Mouse (Mus musculus) kidney, embryonic 16.5 days (tissue): ENCODE measurements at regions not wholly inside any gene's neighbourhood (a gene's known extent, or its start where the extent isn't known, plus 50 kb on each side); places are given as distances from the start of the nearest gene placed in this dataset.

Experiments used
- ATAC-seq: fragments of 200-750 bp; cut with Nextera tagmentation; 2 replicates; pipeline ENCODE4 v1.8.0; 2017; ENCODE audit warnings: moderate TSS enrichment; ENCODE audit not compliant: low FRiP score, low TSS enrichment
- H3K27ac ChIP-seq: fragments of 300-500 bp; sonication (generic); 2 replicates; pipeline ENCODE4 v1.5.1; 2014; ENCODE audit warnings: low read length
- H3K27me3 ChIP-seq: fragments of 300-500 bp; sonication (generic); 2 replicates; pipeline ENCODE4 v1.6.1; 2014; ENCODE audit warnings: low read length, control low read depth, mixed read lengths; ENCODE audit not compliant: insufficient read depth
- H3K36me3 ChIP-seq: fragments of 300-500 bp; sonication (generic); 2 replicates; pipeline ENCODE4 v1.6.1; 2014; ENCODE audit warnings: low read length, control low read depth, mixed read lengths; ENCODE audit not compliant: insufficient read depth
- H3K4me1 ChIP-seq: fragments of 300-500 bp; sonication (generic); 2 replicates; pipeline ENCODE4 v1.6.1; 2014; ENCODE audit warnings: low read length, control low read depth, mixed read lengths; ENCODE audit not compliant: insufficient read depth
- H3K4me2 ChIP-seq: fragments of 300-500 bp; sonication (generic); replicated peaks from 2 replicates; pipeline ENCODE4 v1.6.1; 2014; ENCODE audit warnings: low read depth, low read length
- H3K4me3 ChIP-seq: fragments of 300-500 bp; sonication (generic); 2 replicates; pipeline ENCODE4 v1.5.1; 2014; ENCODE audit warnings: mild to moderate bottlenecking, low read length
- H3K9ac ChIP-seq: fragments of 300-500 bp; sonication (generic); replicated peaks from 2 replicates; pipeline ENCODE4 v1.6.1; 2014; ENCODE audit warnings: low read length
- H3K9me3 ChIP-seq: fragments of 300-500 bp; sonication (generic); 2 replicates; pipeline ENCODE4 v1.6.1; 2016; ENCODE audit warnings: low read length, control low read depth
- WGBS: fragments of 180-500 bp; shearing (Covaris S2); extraction: QIAGEN DNeasy Blood & Tissue Kit; methylation state at CpG from one replicate; pipeline ENCODE4 v1.1.7; 2014; 5-methylcytosine and 5-hydroxymethylcytosine counted together

DNA sequence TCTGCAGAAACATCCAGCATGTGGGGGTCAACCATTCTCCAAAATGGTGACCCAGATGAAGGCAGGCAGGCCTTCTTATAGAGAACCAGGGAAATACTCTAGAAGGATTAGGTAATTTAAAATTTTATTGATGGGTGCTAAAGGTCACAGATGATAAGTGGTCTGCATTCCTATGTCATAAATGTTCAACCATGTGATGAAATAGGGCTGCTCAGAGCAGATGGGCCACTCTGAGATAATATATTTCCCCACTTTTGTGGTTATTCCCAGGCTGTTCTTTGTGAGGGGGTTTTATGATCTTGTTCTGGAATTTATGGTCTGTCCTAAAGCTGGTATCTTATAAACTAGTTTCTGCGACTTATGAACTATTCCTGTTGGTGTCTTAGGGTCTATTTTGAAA, 586.4 kb upstream of the Slc39a10 start:
- H3K4me2 ChIP-seq: no peak overlapping the region
- 53% methylated on average over 1 of the region's 1 CpGs for WGBS
- H3K36me3 ChIP-seq: no peaks in the 10 kb centered on the region
- H3K9ac ChIP-seq: no peak overlapping the region
- no peaks in the 10 kb centered on the region for H3K4me1 ChIP-seq
- H3K4me3 ChIP-seq: no peak overlapping the region
- H3K27ac ChIP-seq: no peak overlapping the region
- no peaks in the 10 kb centered on the region for H3K9me3 ChIP-seq
- no peak for ATAC-seq
- H3K27me3 ChIP-seq: no peaks in the 10 kb centered on the region

DNA sequence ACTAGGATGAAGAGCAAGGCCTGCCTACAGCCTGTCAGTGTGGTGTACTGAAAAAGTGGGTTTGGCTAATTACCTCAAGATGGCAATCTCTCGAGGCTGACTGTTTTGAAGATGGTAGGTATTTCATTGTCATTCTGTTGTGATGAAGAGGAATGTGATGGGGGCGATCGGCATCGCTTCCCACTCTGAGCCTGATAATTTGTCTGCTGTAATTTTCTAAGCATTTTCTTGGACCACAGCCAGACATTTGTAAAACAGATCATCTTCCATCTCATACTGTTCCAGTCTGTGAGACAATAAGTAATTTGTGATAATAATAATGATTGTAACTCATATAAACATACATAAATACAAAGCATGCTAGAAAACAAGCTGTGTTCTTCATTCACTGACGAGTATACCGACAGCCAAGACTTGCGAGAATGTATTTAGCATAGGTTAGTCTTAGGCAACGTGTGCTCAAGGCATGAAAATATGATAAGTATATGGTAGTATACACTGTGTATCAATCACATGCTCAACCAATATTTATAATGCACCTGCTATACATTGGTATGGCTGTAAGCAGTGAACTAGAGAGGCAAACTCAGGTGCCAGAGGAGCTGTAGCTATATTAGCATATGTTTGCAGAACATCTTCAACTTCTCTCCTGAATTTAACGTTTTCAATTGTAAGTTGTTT, 574.1 kb upstream of the Slc39a10 start:
- Histone ChIP-seq H3K4me2 (no peak overlapping the region), H3K27me3 (no peaks in the 10 kb centered on the region), H3K4me1 (no peaks in the 10 kb centered on the region), H3K27ac (no peak overlapping the region), H3K9me3 (no peaks in the 10 kb centered on the region), H3K36me3 (no peaks in the 10 kb centered on the region), H3K4me3 (no peak overlapping the region), H3K9ac (no peak overlapping the region)
- 83% methylated on average over 9 of the region's 9 CpGs for WGBS
- no peak for ATAC-seq

DNA sequence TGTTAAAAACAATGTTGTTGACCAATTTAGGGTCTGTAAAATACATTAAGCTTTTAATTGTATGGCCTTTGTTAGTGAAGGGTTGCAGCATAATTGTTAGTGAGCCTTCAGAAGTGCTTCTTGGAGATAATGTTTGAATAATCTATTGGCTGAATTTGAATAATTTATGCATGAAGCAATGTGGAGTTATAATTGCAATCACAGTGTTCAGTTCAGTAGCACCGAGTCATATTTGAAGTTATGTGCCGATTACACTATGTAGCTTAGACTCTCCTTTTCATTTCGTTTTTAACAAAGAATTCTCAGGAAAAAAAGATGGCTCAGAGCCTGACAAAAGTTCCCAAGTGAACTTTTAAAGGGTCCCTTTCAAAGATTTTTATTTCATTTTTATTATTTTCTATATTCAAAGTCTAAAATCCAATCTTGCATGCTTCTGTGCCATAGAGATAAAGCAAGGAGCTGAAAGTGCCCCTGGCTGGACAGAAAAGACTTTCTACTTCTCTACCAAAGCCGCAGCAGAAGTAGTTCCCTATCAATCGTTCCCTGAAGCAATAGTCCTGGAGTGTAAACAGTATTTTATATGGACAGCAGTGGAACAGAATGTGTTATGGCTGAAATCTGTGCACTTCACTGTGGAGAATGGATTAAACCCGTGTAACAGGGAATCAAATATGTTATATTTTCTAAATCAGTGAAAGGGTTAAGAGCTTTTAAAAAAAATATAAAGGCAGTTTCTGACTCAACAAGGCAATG, 556.3 kb upstream of the Slc39a10 start:
- Histone ChIP-seq H3K4me1 (no peaks in the 10 kb centered on the region), H3K4me2 (no peak overlapping the region), H3K36me3 (no peaks in the 10 kb centered on the region), H3K9me3 (no peaks in the 10 kb centered on the region), H3K27me3 (no peaks in the 10 kb centered on the region), H3K27ac (no peak overlapping the region), H3K9ac (no peak overlapping the region), H3K4me3 (no peak overlapping the region)
- ATAC-seq: no peak
- WGBS: 81% methylated on average over 6 of the region's 6 CpGs

DNA sequence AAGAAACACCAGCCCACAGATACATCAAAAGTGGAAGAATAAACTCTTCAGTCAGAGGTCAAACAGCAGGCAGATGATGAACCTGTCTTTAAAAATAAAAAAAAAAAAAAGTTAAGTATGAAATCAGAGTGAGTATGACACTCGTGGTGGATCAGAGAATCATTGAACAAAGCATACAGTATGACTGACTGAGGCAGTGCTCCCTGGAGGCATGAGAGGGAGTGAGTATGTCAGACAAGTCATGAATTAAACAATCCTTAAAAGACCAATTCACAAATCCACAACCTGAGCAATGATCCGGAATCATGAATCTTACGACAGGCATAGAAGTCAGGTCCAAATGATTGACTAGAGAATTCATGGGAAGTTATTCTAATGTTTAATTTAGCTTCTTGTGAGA, 555.4 kb upstream of the Slc39a10 start:
- Histone ChIP-seq H3K27me3 (no peaks in the 10 kb centered on the region), H3K4me1 (no peaks in the 10 kb centered on the region), H3K36me3 (no peaks in the 10 kb centered on the region), H3K4me3 (no peak overlapping the region), H3K9me3 (no peaks in the 10 kb centered on the region), H3K9ac (no peak overlapping the region), H3K4me2 (no peak overlapping the region), H3K27ac (no peak overlapping the region)
- 57% methylated on average over 3 of the region's 3 CpGs for WGBS
- no peak for ATAC-seq

DNA sequence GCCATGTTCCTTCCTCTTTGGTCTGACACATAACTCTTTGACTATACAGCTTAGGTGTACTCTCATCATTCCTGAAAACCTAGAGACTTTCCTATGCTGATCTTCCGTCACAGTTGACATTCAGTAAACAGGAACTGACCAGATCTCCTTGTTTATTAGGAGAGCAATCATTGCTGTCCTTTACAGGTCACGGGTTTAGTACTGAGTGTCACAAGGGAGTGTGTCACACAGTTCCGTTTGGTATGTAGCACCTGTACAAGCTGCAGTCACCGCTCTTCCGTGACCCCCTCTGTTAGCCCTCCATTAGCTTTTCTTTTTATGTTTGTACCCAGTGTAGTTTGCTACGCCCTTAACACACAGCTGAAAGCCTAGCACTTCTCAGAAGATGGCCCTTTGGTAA, 553.4 kb upstream of the Slc39a10 start:
- Histone ChIP-seq H3K4me2 (no peak overlapping the region), H3K4me1 (no peaks in the 10 kb centered on the region), H3K27ac (no peak overlapping the region), H3K27me3 (no peaks in the 10 kb centered on the region), H3K4me3 (no peak overlapping the region), H3K9me3 (no peaks in the 10 kb centered on the region), H3K36me3 (no peaks in the 10 kb centered on the region), H3K9ac (no peak overlapping the region)
- 11% methylated on average over 6 of the region's 6 CpGs for WGBS
- ATAC-seq: no peak

DNA sequence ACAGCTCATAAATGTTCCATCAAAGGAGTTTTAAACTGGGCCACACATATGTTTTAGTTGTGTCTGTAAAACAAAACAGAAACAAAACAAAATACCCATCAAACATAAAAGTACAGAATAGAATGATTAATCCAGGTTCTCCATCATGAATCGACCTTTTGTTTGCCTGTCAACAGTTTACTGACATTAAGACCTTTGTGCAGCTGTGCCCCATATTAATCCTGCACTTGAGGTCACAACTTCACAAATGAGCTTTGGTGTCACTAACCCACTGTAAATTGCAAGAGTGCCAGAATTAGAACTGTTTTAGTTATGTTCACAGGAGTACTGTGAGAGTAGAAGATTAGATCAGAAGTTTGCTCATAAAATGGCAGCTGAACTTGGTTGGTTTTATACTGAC, 540.2 kb upstream of the Slc39a10 start:
- Histone ChIP-seq H3K4me1 (no peaks in the 10 kb centered on the region), H3K36me3 (no peaks in the 10 kb centered on the region), H3K4me3 (no peak overlapping the region), H3K9ac (no peak overlapping the region), H3K9me3 (no peaks in the 10 kb centered on the region), H3K4me2 (no peak overlapping the region), H3K27me3 (no peaks in the 10 kb centered on the region), H3K27ac (no peak overlapping the region)
- WGBS: 66% methylated on average over 1 of the region's 1 CpGs
- ATAC-seq: no peak

DNA sequence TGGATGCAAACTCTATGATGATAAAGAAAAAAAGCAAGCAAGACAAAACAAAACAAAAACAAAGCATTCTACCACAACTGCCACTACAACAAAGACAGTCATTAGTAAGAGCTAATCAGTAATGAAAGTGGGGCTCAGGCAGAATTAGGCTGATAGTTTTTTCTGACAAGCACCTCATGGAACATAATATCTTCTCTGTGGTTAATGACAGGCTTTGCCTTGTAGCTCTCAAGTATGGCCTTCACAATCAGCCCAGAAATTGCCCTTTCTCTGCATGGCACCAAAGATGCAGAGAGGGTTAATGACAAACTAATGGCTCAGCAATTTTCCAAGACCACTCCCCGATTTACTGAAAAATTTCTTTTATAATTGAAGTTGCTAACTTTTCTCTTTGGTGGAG, 512.5 kb upstream of the Slc39a10 start:
- Histone ChIP-seq H3K36me3 (no peaks in the 10 kb centered on the region), H3K4me1 (no peaks in the 10 kb centered on the region), H3K27ac (no peak overlapping the region), H3K27me3 (no peaks in the 10 kb centered on the region), H3K4me3 (no peak overlapping the region), H3K9me3 (no peaks in the 10 kb centered on the region), H3K9ac (no peak overlapping the region), H3K4me2 (no peak overlapping the region)
- 76% methylated on average over 1 of the region's 1 CpGs for WGBS
- no peak for ATAC-seq

DNA sequence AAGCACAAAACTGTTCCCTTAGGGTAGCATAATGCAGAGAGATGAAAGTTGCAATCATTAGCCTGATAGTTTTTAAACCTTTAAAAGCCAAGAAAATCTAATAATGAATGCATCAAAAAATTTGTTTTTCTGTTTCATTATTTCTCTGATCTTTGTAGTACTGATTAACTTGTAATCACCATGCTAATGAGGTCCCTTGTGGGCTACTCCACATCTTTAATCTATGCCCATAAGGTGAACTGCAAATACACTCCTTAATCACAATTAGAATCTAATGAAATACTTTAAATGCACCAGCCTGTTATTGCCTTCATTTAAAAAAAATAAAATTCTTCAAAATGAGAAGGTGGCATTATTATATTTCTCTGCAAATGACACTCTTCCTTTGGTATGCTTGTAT, 493.9 kb upstream of the Slc39a10 start:
- Histone ChIP-seq H3K4me2 (no peak overlapping the region), H3K4me3 (no peak overlapping the region), H3K4me1 (no peaks in the 10 kb centered on the region), H3K27ac (no peak overlapping the region), H3K36me3 (no peaks in the 10 kb centered on the region), H3K9ac (no peak overlapping the region), H3K9me3 (no peaks in the 10 kb centered on the region), H3K27me3 (no peaks in the 10 kb centered on the region)
- ATAC-seq: no peak

DNA sequence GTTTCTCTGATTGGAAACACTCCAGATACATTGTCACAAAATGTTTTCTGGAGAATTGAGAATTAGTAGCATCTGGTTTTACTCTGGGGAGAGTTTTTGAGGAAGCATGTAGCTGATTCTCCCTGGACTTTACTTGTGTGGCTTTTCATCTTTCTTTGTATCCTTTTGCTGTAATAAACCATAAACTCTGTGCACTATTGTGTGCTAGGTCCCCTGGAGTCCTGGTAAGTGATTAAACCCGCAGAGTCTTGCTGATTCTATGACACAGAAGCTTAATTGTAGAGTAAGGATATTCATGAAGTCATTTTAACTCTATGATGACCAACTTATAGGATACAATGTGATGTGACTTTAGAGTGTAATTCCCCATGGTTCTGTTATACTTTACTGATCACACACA, 486.1 kb upstream of the Slc39a10 start:
- ATAC-seq: no peak
- 48% methylated on average over 1 of the region's 1 CpGs for WGBS
- Histone ChIP-seq H3K36me3 (no peaks in the 10 kb centered on the region), H3K4me1 (no peaks in the 10 kb centered on the region), H3K9me3 (no peaks in the 10 kb centered on the region), H3K9ac (no peak overlapping the region), H3K27ac (no peak overlapping the region), H3K4me3 (no peak overlapping the region), H3K4me2 (no peak overlapping the region), H3K27me3 (no peaks in the 10 kb centered on the region)

DNA sequence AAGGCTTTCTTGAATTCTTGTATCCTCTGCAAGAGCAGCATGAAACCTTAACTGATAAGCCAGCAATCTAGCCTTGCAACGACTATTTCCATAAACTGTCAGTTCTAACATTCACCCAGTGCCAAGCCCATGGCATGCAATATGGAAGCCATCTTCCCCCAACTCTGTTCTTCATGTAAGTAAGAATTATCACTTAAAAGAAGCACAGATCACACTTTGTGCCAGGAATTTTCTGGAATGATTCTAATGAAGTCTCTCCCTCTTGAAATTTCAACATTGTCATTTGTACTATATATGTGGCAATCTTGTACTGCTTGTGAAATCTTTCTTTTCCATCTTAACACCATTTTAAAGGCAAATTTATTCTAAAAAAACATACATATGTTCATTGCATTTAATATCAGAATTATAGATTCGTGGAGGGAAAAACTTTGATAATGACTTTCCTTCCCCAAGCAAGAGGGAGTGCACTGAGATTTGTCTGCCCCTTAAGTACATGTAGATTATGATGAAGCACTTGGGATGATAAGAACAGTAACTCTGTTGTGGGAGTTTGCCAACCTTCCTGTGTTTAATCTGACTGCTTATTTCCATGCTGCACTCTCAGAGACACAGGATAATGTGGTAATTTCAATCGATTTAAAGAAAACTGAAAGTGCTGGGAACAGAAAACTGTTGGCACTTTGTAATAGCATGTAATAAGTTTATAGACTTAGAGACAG, 447.2 kb upstream of the Slc39a10 start:
- H3K4me3 ChIP-seq: no peak overlapping the region
- H3K9ac ChIP-seq: no peak overlapping the region
- H3K36me3 ChIP-seq: no peaks in the 10 kb centered on the region
- H3K27me3 ChIP-seq: no peaks in the 10 kb centered on the region
- no peaks in the 10 kb centered on the region for H3K4me1 ChIP-seq
- H3K27ac ChIP-seq: no peak overlapping the region
- ATAC-seq: no peak
- no peaks in the 10 kb centered on the region for H3K9me3 ChIP-seq
- H3K4me2 ChIP-seq: no peak overlapping the region
- 83% methylated on average over 3 of the region's 3 CpGs for WGBS
